Mouse (Mus musculus): ENCODE measurements around the gene Smchd1.

GRCm38 (mm10) chr17:71483418-71484060 is 8.4 kb upstream of the Smchd1 start:
- TF ChIP-seq POLR2A (IDR thresholded peaks at IDR 0.05; ENCODE audit: insufficient read depth, low read length) (no peak), CTCF (IDR thresholded peaks at IDR 0.05; ENCODE audit: low read depth, low read length) (no peak), EP300 (IDR thresholded peaks at IDR 0.05; ENCODE audit: insufficient read depth, low read depth, low read length) (no peak)
